Mouse (Mus musculus): ENCODE measurements around the gene Stk11ip.

Gene Stk11ip

DNA sequence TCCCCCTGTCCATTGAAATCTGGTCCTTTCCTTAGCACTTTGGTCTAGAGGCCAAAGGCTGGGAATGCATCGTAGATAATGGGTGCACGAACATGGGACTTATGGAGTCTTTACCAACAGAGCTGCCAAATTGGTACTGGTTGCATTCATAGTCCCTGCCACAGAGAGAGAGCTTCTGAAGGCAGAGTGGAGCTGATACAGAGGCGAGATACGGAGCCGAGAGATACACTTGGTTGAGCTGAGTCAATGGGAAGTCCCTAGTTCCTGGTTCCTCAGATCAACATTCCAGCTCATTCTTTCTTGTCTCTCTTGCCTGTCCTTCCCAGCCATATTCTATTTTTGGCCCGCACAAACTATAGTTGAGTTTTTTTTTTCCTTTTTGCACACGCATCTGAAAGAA lies 52.4 kb downstream of the Stk11ip start:
- DNase-seq = no peak

- peak; percentile 85 for DNase-seq
Measured at GRCm38 (mm10) chr1:75574476-75575310, 53.4 kb downstream of the Stk11ip start.

DNA sequence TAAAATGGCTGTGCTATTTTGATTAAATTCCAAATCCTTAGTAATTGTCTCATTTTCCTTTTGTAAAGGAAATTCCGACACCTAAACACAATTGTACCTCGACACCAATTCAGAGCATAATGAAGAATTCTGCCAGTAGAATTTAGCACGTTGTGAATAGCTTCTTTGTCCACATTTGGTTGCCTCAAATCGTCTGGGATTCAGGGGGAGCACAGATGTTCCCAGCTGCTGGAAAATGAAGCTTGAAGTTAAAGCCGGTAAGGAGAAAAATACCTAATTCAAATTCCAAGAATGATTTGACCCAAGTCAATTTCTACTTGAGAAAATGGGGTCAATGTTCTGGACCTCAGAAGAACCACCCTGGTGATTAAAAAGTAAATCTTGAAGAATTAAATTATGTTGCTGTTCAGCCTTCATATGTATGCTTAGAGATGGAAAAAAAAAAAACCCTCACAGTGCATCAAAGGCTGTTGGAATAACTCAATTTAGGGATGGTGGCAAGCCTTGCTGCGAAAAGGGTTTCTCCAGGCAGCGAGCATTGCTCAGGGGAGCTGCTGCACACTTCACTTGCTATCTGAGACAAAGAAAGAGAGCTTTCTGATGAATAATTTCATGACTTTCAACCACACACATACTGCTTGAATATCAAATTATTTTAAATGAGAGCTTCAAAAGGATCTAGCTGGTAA lies 60.8 kb downstream of the Stk11ip start:
- no peak for DNase-seq

- no peak for DNase-seq
Measured at GRCm38 (mm10) chr1:75582625-75582956, 61.3 kb downstream of the Stk11ip start.

DNA sequence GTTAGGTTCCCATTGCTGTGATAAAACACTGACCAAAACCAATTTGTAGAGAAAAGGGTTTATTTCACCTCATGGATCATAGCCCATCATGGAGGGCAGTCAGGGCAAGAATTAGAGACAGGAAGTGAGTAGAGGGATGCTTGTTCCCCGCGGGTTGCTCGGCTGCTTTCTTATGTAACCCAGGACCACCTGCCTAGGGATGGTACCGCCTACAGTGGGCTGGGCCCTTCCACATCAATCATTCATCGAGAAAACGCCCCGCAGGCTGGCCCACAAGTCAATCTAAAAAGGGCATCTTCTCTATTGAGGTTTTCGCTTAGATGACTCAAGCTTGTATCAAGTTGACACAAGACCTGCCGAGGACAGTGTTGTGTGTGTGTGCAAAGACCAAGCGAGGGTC lies 61.7 kb downstream of the Stk11ip start:
- no peak for DNase-seq

- DNase-seq = no peak
Measured at GRCm38 (mm10) chr1:75586791-75587190, 65.5 kb downstream of the Stk11ip start.
